Mouse (Mus musculus): ENCODE data around the gene Krt36.

The Krt36 gene

DNA sequence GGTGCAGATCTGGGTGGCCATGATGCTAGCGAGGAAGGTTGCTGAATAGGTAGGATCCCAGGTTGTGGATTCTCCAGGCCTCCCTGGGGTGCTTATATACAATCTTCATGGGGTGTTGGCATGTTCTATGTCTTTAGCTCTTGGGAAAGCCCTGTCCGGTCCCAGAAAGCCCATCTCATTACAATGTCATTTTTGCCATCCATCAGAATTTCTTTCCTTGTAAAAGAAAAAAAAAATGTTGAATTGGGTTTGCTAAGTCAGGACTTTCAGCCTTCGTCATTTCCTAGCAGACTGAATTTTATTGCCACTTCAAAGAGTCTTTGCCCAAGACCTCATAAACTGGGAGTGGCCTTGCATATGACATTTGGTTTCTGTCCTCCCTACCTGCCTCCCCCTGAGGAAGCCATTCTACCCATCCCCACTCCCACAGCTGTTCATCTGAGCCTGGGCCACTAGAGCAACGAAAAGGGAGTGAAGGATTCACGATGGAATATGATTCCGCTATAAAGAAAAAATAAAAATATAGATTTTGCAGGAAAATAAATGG, at the start of gene Krt36:
TSS of gene Krt36 (minus strand) at position 51 of the 547 bp plus-strand sequence.
- DNase-seq (ENCODE audit: low spot score), result no peak

DNA sequence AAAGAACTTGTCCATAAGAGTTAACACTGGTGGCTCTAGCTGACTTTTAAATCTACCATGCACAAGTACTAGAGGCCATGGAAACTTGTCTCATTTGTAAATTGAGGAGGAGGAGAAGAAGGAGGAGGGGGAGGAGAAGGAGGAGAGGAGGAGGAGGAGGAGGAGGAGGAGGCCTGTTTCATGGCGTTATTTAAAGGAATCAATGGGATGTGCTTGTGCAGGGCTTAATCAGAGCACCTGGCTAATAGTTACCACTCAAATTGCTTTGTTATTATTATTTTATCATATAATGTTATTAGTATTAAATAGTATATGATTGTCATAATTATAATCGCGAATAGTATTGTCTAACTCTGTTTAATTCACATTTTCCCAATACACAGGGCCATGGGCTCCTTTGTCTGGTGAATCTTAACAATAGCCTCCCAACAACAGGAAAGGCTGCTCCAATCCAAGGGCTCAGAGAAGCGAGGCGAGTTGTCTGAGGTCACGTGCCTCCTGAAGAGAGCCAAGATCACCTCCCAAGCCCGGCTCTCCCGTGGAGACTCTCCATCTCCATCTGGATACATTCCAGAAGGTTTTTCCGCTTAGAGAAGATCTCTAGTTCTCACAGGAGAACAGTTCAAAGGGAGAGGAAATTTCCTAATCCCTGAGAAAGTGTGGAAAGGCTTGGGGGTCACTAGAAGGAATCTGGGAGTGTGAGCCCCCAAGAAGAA, 43.3 kb upstream of the Krt36 start, which contains the start of gene Krt19:
TSS of gene Krt19 (minus strand) at position 51 of the 716 bp plus-strand sequence.
- DNase-seq (ENCODE audit: low spot score), result no peak

DNA sequence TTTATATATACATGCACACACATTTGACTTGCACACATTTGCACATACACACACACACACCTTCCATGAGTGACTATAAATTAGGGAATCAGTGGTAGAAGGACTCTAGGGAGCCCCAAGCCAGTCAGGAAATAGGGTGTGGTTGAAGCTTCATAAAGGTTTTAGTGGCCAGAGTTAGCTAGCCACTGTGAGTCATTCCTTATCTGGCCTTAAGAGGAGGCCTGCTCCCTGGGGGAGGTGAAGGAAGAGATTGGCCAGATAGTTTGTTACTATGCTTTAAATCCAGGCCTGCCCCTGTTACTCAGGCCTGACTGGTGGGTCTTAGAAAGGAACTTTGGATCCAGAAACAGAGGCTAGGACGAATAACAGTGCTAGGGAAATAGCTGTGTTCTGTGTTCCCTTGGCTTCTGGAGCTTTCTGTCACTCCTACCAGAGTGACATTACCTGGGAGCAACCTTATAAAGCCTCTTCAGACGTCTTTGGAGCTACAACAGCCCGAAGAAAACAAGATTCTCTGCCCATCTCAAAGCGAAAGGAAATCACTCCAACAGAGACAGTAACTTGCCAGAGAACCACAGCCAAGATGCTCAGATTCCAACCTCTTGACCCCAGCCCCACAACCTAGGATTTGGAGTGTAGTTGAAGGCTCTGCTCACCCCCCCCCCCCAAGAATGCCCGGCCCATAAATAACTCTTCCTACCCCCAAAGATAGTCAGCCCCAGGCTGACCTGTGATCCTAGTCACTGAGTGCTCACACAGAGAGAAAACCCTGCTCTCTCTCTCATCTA, 42.3 kb upstream of the Krt36 start:
- DNase-seq (ENCODE audit: low spot score), result no peak

DNA sequence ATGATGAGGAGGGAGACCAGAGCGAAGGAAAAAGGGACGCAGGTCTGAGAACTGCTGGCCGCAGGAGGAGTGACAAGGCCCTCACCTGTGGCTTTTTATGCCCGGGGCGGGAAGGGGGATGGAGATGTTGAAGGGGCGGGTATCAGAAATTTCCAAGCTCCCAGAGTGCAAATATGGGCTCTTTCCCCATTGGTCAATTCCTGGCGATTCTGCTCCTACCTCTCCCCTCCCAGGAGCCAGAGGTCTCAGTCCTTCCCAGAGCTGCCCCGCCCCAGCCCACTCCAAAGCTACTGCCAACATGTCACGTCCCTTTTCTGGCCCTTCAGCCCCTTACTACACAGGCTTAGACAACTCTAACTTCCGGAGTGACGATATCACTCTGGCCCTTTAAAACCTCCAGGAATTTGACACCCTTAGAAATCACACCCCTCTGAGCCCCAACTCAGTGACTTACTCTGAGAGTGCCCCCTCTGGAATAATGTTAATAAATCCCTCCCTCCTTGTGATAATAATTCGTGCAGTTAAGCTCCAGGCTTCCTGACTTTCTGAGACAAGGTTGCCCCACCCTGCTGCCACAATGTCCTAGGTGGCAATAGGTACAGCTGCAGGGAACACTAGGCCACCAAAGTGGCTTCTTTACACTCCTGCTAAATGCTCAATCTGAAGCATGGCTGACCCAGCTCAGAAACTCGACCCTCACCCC, 40.6 kb upstream of the Krt36 start:
- no peak for DNase-seq (ENCODE audit: low spot score)

DNA sequence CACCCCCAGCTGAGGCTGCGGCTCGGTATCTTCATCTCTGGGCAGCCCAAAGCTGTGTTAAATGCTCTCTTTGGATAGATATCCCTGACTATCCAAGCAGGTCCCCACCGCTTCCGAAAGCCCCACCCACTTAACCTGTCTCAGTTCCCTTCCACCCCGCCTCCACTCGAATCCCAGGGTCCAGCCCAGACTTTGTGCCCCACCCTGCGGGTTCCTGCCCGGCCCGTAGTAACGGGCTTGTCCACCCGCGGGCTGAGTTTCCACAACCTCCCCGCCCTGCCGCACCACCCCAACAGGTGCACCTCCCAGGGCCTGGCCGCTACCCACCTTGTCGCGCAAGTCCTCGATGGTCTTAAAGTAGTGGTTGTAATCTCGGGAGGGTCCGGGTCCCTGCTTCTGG, 39.7 kb upstream of the Krt36 start:
- DNase-seq (ENCODE audit: low spot score), result no peak

DNA sequence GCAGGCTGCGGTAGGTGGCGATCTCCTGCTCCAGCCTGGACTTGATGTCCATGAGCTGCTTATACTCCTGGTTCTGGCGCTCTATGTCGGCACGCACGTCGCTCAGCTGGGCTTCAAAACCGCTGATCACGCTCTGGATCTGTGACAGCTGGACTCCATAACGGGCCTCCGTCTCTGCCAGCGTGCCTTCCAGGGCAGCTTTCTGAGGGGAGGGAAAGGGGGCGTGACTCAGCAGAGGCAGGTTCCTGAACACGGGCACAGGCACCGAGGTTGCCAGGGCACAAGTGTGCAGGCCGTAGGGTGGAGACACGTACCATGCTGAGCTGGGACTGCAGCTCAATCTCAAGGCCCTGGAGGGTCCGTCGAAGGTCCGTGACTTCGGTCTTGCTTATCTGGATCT, 35.5 kb upstream of the Krt36 start:
- no peak for DNase-seq (ENCODE audit: low spot score)

DNA sequence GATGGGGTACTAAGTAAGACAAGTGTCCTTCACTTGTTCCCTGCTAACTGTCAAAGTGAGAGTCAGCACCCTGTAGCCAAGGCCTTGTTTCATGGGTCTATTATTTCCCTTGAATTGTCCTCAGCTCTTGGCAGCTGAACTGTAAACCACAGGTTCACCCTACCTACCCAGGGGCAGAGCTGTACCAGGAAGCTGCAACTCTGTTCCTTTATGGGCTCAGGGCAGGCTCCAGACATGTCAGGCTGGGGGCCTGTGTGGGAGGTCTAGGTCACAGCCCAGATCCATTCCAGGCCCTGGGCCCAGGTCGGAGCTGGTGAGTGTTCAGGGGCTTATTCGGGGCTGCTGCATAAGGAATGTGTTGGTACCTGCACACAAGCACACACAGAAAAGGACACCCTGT, 34.0 kb upstream of the Krt36 start:
- DNase-seq (ENCODE audit: low spot score), result no peak

DNA sequence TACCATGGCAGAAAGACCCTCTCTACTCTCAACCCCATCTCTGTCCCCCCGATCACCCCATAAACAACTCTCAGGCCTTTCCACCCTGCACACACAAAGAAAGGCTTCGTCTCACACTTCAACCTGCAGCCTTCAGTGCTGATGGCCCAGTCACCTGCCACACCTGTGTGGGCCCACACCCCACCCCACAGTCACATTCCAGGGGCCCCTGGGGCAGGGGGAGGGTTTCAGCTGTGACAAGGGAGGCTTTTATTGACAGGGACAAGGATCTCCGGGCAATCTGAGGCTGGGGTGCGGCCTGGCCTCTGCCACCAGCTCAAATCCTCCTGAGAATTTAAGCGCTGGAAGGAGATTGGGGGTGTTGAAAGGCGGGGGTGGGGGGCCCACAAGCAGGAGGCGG, 33.4 kb upstream of the Krt36 start:
- DNase-seq (ENCODE audit: low spot score), result no peak

DNA sequence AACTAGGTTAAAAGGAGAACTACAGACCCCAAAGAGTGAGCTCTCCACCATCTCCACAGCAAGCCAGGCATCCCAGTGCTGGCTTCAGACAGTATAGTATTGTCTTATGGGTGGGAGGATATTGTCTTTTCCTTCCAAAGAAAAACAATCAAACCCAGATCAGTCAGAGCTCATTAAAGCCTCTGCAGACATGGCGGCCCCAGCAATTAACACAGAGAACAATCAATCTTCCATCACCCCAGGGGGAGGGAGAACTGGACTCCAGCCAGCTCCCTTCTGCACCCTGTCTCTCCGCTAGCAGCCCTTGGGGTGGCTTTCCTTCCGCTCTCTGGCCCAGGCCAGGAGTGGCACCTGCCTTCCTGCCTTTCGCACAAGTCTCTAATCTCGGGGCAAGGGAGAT, 32.3 kb upstream of the Krt36 start:
- no peak for DNase-seq (ENCODE audit: low spot score)

DNA sequence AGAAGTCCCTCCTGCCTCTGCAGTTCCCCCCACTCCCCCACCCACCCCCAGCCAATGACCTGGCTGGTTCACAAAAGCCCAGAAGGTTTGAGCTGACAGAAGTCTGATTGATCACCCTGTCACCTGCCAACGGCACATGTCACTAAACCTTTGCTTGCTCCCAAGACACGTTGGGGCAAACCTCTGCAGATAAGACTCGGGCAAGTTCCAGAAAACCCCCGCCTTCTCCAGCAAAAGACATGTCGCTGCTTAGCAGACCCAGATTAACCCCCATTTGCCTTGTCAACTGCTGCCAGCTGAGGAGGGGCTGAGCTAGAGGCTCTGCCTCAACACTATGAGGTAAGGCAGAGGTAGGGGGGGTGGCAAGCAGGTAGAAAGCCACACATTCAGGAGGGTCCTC, 31.1 kb upstream of the Krt36 start:
- no peak for DNase-seq (ENCODE audit: low spot score)

DNA sequence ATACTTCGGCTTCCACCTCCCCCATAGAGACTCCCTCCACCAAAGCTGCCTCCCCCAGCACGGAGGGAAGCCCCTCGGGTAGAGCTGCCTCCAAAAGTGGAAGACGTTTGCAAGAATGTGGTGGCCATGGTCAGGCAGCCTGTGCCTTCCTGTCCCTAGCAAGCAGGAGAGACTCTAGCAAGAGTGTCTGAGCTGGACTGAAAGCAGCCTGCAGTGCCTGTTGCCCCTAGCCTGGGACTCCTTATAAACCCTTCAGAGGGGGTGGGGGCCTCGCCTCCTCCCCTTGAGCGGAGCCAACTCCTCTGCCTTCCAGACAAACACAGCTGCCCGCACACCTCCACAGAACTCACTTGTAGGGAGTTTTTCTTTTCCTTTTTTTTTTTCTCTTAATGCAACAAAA, 30.3 kb upstream of the Krt36 start, which contains the start of gene Krt15:
TSS of gene Krt15 (minus strand) at position 198 of the 400 bp plus-strand sequence.
- DNase-seq (ENCODE audit: low spot score), result no peak

DNA sequence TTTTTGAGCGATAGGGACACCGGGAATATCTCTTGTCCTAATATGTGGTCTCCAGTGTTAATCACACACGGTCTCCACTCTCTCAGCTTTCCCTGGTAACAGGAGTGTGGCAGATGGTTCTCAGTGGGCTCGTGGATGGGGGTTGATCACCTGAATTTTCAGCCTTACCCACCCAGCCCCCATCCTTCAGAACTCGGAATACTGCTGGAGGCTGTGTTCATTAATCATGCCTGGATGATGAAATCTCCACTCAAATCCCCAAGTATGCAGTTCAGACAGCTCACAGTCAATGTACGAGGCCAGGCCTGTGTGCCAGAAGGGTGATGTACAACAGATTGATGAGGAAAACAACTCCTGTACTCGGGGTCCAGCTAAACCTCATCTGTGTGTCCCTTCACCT, 19.5 kb upstream of the Krt36 start:
- DNase-seq (ENCODE audit: low spot score), result no peak

DNA sequence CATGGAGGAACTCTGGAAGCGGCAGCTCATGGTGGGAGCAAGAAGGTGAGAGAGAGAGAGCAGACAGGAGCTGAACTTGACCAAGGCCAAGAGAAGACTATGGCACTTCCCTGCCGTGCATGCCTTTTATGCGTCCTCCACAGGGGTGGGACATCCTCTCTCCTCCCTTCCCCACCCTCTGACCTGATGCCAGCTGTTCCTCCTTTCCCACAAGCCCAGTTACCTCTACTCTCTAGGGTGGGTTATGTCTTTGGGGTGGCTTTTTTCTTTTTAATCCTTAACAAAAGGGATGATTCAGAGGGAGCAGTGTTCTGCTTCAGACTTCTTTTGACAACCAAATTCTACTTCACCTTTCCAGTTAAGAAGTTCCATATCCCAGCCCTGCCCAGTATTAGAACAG, 16.0 kb upstream of the Krt36 start, which contains the start of gene Krt13:
TSS of gene Krt13 (minus strand) at position 101 of the 400 bp plus-strand sequence.
- no peak for DNase-seq (ENCODE audit: low spot score)

DNA sequence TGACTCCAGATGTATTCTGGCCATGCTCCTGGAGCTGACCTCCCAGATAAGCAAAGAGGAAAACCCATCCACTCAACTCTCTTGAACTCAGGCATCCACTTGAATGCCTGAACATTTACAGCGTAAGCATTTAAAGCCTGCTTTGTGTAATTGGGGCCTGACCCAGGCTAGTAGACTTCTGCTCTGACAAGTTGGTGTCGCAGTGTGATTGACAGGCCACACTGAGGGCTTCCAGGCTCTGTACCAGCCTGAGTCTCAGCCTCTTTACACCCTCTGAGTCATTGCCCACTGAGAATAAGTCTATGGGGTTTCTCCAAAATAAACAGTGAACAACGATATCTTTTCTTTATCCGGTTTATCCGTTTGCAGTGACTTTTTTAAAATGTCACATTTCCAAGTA, 14.9 kb upstream of the Krt36 start:
- no peak for DNase-seq (ENCODE audit: low spot score)

DNA sequence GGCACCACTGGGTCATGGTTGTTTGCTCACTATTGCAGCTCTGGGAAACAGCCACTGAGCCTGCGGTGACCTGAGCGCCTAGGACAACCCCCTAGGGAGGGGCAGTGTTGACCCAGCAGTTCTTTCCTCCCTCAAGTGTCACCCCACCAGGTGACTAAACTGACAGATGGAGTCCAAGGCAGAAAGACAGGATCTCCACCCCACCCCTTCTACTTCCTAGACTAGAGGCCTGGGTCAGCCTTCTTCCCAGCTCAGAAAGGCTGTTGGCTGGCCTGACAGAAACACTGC, 8.3 kb upstream of the Krt36 start:
- no peak for DNase-seq (ENCODE audit: low spot score)

DNA sequence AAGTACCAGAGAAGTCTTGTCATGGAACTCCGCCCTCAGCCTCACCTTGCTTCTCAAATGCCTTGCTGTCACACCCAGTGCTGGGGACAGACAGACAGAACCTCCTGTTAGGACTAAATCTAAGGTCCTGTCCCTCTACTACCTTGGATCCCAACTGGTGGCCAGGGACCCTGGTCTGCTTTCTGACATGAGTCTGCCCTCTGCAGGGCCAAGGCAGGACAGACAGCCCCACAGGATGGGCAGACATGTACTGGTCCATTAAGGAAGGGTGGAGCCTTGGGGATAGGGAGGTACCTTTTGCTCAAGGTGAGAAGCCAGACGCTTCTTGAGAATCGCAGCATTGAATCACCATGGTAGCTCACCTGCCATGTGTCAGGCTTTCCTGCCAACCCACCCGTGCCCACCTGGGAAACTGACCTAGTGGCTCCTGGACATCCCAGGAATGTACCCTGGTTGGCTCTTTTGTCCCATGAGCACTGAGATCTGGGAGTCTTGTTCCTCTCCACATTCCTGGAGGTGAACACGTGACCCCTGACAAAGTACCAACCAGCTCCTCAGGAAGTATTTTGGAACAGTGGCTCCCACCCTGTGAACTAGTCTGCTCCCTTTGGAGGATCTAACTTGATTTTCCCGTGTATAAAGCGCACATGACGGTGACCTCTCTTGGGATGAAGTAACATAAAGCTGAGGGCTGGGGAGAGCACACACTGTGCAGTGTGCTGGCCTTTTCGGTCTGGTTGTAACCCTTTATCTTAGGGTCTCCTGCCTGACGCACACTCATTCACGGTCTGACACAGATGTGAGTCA, 7.7 kb upstream of the Krt36 start:
- DNase-seq (ENCODE audit: low spot score), result no peak

DNA sequence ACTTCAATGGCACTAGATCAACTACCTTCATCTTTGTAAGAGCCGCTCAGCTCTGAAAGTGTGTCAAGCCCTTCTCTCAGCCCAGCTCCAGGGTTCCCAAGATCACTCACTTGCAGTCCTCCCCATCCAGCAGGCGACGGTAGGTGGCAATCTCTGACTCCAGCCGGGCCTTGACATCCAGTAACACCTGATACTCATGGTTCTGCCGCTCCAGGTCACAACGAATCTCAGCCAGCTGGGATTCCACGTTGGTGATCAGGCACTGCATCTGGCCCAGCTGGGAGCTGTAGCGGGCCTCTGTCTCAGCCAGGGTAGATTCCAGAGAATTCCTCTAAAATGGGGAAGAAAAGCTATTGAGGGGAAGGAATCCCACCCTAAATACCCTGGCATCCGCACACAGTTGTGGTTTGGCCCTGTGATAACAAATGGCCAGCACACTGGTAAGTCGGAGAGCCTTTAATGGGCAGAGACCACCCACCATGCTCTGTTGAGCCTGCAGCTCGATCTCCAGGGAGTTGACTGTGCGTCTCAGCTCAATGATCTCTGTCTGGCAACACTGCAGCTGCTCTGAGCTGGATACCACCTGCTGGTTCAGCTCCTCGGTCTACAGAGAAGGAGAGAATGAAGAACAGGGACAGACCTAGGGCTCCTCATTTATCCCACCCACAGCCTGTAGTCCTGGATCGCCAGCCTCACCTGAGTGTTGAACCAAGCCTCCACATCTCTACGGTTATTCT, 2.6 kb downstream of the Krt36 start:
- no peak for DNase-seq (ENCODE audit: low spot score)

DNA sequence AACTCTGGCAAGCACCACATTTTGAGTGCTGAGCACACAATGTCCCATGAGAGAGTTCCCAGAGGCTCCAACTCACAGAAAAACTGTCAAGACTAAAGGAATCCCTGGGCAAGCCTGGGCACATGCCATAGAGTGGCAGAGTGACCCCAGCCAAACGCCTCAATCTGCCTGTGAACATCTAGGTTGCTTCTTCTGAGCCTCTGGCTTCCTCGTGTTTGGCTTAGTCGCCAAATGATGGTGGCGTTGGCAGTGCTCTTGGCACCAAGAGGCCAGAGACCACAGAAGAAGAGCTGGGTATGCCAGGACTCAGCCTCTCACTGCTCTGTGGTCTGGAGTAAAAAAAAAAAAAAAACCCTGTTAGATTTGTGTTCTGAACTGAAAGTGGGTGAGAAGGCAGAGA, 5.0 kb downstream of the Krt36 start:
- no peak for DNase-seq (ENCODE audit: low spot score)

DNA sequence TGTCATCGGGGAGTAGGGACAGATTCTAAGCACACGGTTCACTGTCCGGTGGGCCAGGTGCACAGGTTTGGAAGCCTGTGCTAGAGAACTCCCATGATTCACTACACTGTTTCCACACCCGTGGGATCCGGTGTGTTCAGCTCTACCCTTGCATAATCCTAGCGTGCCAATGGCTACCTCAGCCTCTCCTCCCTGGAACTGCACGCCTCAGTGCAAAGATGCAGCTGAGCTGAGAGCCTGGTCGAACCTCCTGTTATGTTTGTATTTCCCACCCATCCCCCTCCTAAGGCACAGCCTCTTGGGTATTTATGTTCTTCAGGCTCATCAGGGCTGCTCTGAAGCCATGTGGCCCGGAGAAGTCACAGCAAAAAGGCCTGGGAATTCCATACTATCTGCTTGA, 7.6 kb downstream of the Krt36 start:
- no peak for DNase-seq (ENCODE audit: low spot score)

DNA sequence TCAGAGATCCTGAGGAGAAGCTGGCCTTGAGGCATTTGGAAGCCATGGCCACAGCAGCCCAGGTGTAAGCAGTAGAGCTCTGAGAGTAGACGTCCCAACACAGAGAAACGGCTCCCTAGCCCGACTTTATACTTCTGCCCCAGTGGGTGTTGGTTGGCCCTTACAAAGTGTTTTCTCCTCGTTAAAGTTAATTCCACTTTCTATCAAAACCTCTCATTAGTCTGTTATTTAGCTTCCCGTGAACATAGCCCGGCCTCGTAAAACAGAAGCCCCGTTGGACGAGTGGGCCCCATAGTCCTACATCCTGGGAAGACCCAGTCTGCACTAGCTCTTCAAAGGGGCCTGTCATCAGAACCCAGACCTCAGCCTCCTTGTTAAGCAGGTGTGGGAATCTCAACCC, 9.3 kb downstream of the Krt36 start, which contains the start of gene Krt35:
TSS of gene Krt35 (minus strand) at position 101 of the 400 bp plus-strand sequence.
- no peak for DNase-seq (ENCODE audit: low spot score)

DNA sequence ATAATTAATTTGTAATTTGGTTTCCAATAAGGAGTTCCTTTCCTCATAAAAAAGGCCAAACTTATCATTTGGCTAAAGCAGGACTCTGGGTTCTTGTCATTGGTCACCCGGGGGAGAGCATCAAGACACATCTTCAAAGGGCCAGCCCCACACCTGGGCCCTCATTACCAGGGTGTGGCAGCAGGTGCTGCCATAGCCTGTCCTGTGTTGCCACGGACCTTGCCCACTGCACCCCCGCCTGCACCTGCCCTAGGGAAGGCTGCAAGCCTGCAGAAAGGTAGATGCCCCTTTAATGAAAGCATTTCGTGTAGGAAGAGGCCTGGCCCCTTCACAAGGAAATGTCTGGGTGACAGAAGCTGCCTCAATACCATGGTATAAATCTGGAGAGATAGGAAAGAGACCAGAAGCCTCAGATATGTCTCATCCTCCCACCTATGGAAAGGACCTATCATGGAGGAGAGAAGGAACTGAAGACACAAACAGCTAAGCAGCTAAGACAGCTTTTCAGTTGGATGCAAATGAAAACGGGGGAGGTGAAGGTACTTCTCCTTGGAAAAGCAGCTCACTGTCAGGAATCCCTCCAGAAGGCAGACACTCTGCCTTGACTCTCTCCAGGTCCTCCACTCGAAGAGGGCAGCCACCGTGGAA, 16.9 kb downstream of the Krt36 start:
- no peak for DNase-seq (ENCODE audit: low spot score)
